Mouse (Mus musculus) CH12.LX (cell line): ENCODE results near the gene Isg20l2.

ENCODE experiments used
- BHLHE40 ChIP-seq: IDR thresholded peaks from 2 replicates; pipeline ENCODE4 v1.6.1; 2011; ENCODE audit warnings: mild to moderate bottlenecking, low read depth, low read length, improper control_type of control experiment
- CHD2 ChIP-seq: IDR thresholded peaks from 2 replicates; pipeline ENCODE4 v1.6.1; 2011; ENCODE audit warnings: low read length, improper control_type of control experiment
- CTCF ChIP-seq, 2 experiments: IDR thresholded peaks in 1 of 2; conservative IDR thresholded peaks in 1 of 2; 2 replicates each; pipeline ENCODE4 v1.5.1; 2011 to 2012; ENCODE audit warnings: low read depth in 2 of 2, low read length in 2 of 2, improper control_type of control experiment in 1 of 2, inconsistent platforms in 1 of 2, mild to moderate bottlenecking in 1 of 2, moderate library complexity in 1 of 2
- EP300 ChIP-seq: IDR thresholded peaks from 2 replicates; pipeline ENCODE4 v1.6.1; 2011; ENCODE audit warnings: low read length, improper control_type of control experiment
- JUND ChIP-seq: conservative IDR thresholded peaks from 2 replicates; pipeline ENCODE4 v1.6.1; 2011; ENCODE audit warnings: low read depth, low read length, improper control_type of control experiment

DNA sequence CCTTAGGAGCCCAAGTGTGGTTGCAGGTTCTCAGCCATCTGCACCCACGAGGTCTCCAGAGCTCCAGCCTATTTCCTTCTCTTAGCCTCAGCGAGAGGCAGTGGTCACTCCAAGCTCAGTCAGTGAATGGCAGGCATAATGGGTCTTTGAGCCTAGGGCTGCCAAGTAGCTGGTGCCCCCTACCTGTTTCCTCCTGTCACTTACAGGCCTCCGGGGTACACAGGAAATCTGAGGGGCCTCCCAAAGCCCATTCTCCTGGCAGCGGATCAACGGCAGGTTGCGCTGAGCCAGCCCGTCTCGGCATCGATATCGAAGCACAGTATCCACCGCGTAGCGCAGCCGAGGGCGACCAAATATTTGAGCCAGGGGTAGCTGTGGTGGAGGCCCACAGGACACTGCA, 58.0 kb downstream of the Isg20l2 start:
- no peak for TF ChIP-seq JUND
- peak in 1 of 2 experiments; percentile 21; a peak in 2 of 4 replicates for TF ChIP-seq CTCF (conservative IDR thresholded peaks at IDR 0.05 in 1 of 2, IDR thresholded peaks at IDR 0.05 in 1 of 2; ENCODE audit: low read depth in 2 of 2, low read length in 2 of 2)
- TF ChIP-seq BHLHE40: no peak
- TF ChIP-seq EP300: no peak
- no peak for TF ChIP-seq CHD2
